Mouse (Mus musculus) lung, postnatal 36 days (tissue): ENCODE measurements around the gene Psmc2.
A peak's percentile ranks its signal among the peaks of the same experiment; 100 is the strongest.

Experiments
- DNase-seq: peaks from one replicate; pipeline ENCODE4 v3.0.0; 2022; ENCODE audit warnings: mixed read lengths

Psmc2 gene

GRCm38 (mm10) chr5:21810924-21811323, 25.8 kb downstream of the Psmc2 start:
- no peak for DNase-seq

- peak; percentile 44 for DNase-seq
Measured at GRCm38 (mm10) chr5:21813994-21814393, 28.9 kb downstream of the Psmc2 start.

DNA sequence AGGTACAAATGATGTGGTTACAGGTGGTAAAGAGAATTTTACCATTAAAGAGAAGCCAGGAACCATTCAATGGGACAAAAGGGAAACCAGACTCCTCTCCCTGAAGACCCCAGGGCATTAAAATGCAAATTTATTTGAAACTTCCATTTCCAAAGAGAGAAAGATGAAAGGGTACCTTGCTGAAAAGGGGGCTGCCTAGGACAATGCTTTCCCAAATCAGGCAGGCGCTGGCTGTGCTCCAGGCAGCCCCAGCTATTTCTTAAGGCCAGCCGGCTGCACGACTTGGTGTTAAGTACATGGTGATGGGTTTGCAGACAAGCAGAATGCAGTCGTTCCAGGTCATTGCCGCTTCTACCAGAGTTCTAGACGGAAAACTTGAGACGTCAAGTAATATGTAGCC, 41.3 kb downstream of the Psmc2 start:
- DNase-seq, result no peak

GRCm38 (mm10) chr5:21827643-21828042, 42.6 kb downstream of the Psmc2 start:
- DNase-seq, result no peak

- no peak for DNase-seq
Measured at GRCm38 (mm10) chr5:21828855-21829254, 43.8 kb downstream of the Psmc2 start.

DNA sequence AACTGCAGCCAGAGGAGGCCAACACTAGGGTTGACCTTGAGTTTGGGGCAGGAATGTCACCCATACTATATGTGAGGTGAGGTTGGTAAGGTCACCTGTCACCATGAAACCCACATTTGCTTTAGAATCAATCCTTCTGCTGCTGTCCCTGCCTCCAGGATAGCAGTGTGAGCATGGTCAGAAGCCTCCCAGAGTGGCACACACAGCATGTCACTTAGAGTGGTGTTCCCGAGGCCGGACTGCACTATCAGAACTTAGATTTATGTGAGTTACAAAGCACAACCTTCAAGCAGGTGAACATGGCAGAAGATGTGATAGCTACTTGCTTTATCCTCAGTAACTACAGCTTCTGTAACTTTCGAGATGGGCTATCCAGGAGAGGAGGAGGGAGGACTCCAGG, 46.7 kb downstream of the Psmc2 start:
- no peak for DNase-seq

- no peak for DNase-seq
Measured at GRCm38 (mm10) chr5:21844676-21845075, 59.6 kb downstream of the Psmc2 start.

DNA sequence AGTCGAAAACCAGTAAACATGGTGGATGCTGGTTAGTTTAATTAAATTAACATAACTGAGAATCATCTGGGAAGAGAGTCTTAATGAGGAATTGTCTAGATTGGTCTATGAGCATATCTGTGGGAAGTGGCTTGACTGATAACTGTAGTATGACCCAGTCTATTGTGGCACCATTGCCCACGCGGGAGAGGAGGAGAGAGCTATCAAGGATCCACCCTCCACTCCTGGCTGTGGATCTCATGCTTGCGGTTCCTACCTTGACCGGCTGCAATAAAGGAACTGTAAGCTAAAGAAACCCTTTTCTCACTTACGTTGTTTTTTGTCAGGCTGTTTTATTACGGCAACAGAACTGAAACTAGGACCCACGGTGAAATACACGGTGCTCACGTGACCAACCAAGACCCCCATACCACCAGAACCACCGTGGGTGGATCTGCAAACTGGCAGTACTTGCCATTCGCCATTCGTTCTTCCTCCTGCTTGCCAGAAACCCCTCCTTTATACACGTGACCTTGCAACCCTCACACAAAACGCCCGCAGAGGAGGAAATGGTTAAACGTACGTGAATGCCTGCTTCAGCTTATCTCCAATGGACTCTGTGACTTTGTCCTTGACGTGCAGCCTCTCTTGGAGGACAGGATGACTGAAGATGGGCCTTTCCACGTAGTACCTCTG, 61.7 kb downstream of the Psmc2 start:
- no peak for DNase-seq

GRCm38 (mm10) chr5:21847438-21847837, 62.4 kb downstream of the Psmc2 start:
- no peak for DNase-seq

- no peak for DNase-seq
Measured at GRCm38 (mm10) chr5:21851679-21852340, 66.7 kb downstream of the Psmc2 start.
